Mouse (Mus musculus): Measurements from ENCODE around the gene Snd1. TPM values are rescaled to one million over a fixed set of nuclear protein-coding genes. Genes with fewer than 3 reads are reported as not detected.

The Snd1 gene
- total and polyA plus RNA-seq, 3 experiments: 83.7 to 377 (median 210) TPM

DNA sequence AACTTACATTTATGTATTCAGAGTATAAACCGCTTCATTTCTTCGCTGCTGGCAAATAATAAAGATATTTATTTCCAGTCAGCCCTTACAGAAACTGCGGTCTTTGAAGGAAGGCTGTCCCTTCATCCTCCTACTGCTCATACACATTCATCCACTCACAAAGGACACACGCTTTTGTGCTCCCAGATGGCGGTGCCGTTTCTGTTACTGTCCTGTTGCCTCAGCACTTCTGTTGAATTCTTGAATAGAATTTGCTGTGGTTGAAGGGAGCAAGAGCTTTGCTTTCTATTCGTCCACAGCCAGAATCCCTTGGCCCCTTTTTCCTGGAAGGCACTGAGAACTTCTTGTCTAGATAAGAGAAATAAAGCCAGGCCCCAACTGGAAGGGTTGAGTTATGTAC lies 270.9 kb downstream of the Snd1 start:
- TF ChIP-seq MXI1 (IDR thresholded peaks at IDR 0.05; ENCODE audit: low read depth, low read length): no peak
- TF ChIP-seq PAX5 (IDR thresholded peaks at IDR 0.05; ENCODE audit: low read length): no peak
- no peak for TF ChIP-seq BHLHE40 (IDR thresholded peaks at IDR 0.05; ENCODE audit: low read depth, low read length)
- no peak for TF ChIP-seq ZNF384 (IDR thresholded peaks at IDR 0.05; ENCODE audit: low read depth, low read length)
- no peak for TF ChIP-seq EP300 (IDR thresholded peaks at IDR 0.05; ENCODE audit: low read length)
- no peak for TF ChIP-seq KAT2A (IDR thresholded peaks at IDR 0.05; ENCODE audit: insufficient replicate concordance, low read length)
- no peak for TF ChIP-seq TBP (conservative IDR thresholded peaks at IDR 0.05; ENCODE audit: low read depth, low read length)
- no peak for TF ChIP-seq SMC3 (IDR thresholded peaks at IDR 0.05; ENCODE audit: low read depth, low read length)
- TF ChIP-seq CHD1 (IDR thresholded peaks at IDR 0.05; ENCODE audit: low read depth, low read length): no peak
- TF ChIP-seq MAZ (IDR thresholded peaks at IDR 0.05; ENCODE audit: low read depth, low read length): no peak
- no peak for TF ChIP-seq MEF2A (IDR thresholded peaks at IDR 0.05; ENCODE audit: borderline replicate concordance, low read depth, low read length)
- Histone ChIP-seq H3K4me2 (ENCODE audit: insufficient read depth, low read depth, poor library complexity, severe bottlenecking) (no peak overlapping the region), H3K4me1 (ENCODE audit: control insufficient read depth in 1 of 2, insufficient read depth in 2 of 2) (no peaks in the 10 kb centered on the region), H3K4me3 (replicated peaks in 1 of 3; ENCODE audit: low read depth in 2 of 3, low read length in 2 of 3, poor library complexity in 1 of 3) (no peak overlapping the region), H3K79me2 (replicated peaks; ENCODE audit: control insufficient read depth, extremely low read depth, insufficient read depth, poor library complexity, severe bottlenecking) (no peaks in the 10 kb centered on the region), H3K9me3 (replicated peaks; ENCODE audit: low read length) (no peaks in the 10 kb centered on the region), H3K9ac (ENCODE audit: insufficient read depth, low read depth) (no peak overlapping the region), H3K27me3 (replicated peaks) (no peaks in the 10 kb centered on the region), H3K27ac (ENCODE audit: insufficient read depth, low read depth) (no peak overlapping the region), H3K36me3 (replicated peaks in 1 of 2; ENCODE audit: control insufficient read depth in 1 of 2, insufficient read depth in 1 of 2, low read length in 1 of 2) (peaks cover 53 to 91% of the 10 kb centered on the region in 2 experiments)
- dilution Hi-C loops (cut with MboI; ENCODE audit: extremely low pct_ligation_motif_present, extremely low pct_unique_long_range_greater_than_20kb, low sequenced_read_pairs): no loop called here
- DNase-seq (ENCODE audit: extremely low read depth): no peak
- in situ Hi-C loops (cut with MboI; ENCODE audit: low pct_ligation_motif_present, low pct_unique_long_range_greater_than_20kb, low sequenced_read_pairs): no loop called here

DNA sequence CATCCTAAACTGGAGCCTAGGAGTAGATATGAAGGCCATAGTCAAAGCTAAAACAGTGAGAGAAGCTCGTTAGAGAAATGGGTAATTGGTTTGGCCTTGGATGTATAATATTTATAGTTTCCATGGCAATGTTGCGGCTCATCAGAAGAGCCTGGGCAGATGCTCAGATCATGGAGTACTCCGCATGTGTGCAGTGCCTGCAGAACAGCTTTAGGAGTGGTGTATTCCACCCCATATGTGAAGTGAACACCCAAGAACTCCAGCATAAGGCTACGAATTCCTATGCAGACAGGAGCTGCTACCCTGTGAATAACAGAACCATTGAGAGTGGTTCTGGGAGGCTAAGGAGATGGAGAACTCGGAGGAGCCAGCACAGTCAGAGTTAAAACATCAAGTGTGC lies 272.1 kb downstream of the Snd1 start:
- Histone ChIP-seq H3K9me3 (replicated peaks; ENCODE audit: low read length) (no peaks in the 10 kb centered on the region), H3K4me3 (replicated peaks in 1 of 3; ENCODE audit: low read depth in 2 of 3, low read length in 2 of 3, poor library complexity in 1 of 3) (no peak overlapping the region), H3K4me2 (ENCODE audit: insufficient read depth, low read depth, poor library complexity, severe bottlenecking) (no peak overlapping the region), H3K79me2 (replicated peaks; ENCODE audit: control insufficient read depth, extremely low read depth, insufficient read depth, poor library complexity, severe bottlenecking) (no peaks in the 10 kb centered on the region), H3K9ac (ENCODE audit: insufficient read depth, low read depth) (no peak overlapping the region), H3K36me3 (replicated peaks in 1 of 2; ENCODE audit: control insufficient read depth in 1 of 2, insufficient read depth in 1 of 2, low read length in 1 of 2) (peaks cover 56 to 95% of the 10 kb centered on the region in 2 experiments), H3K27me3 (replicated peaks) (no peaks in the 10 kb centered on the region), H3K4me1 (ENCODE audit: control insufficient read depth in 1 of 2, insufficient read depth in 2 of 2) (no peaks in the 10 kb centered on the region), H3K27ac (ENCODE audit: insufficient read depth, low read depth) (no peak overlapping the region)
- TF ChIP-seq KAT2A (IDR thresholded peaks at IDR 0.05; ENCODE audit: insufficient replicate concordance, low read length) (no peak), EP300 (IDR thresholded peaks at IDR 0.05; ENCODE audit: low read length) (no peak), ZC3H11A (IDR thresholded peaks at IDR 0.05; ENCODE audit: low read depth, low read length) (no peak), NRF1 (IDR thresholded peaks at IDR 0.05; ENCODE audit: low read depth, low read length) (no peak), CHD2 (IDR thresholded peaks at IDR 0.05; ENCODE audit: low read length) (no peak), USF2 (conservative IDR thresholded peaks at IDR 0.05; ENCODE audit: low read depth, low read length) (no peak), NELFE (IDR thresholded peaks at IDR 0.05; ENCODE audit: low read depth, low read length) (no peak), MYC (IDR thresholded peaks at IDR 0.05; ENCODE audit: low read depth, low read length) (no peak), RCOR1 (conservative IDR thresholded peaks at IDR 0.05; ENCODE audit: low read depth, low read length) (no peak), MAZ (IDR thresholded peaks at IDR 0.05; ENCODE audit: low read depth, low read length) (no peak), UBTF (IDR thresholded peaks at IDR 0.05; ENCODE audit: low read depth, low read length) (no peak), SIN3A (IDR thresholded peaks at IDR 0.05; ENCODE audit: low read length) (no peak), RAD21 (IDR thresholded peaks at IDR 0.05; ENCODE audit: low read depth, low read length) (no peak), GABPA (IDR thresholded peaks at IDR 0.05; ENCODE audit: insufficient replicate concordance, low read depth, low read length) (no peak), PAX5 (IDR thresholded peaks at IDR 0.05; ENCODE audit: low read length) (no peak), MXI1 (IDR thresholded peaks at IDR 0.05; ENCODE audit: low read depth, low read length) (no peak), BHLHE40 (IDR thresholded peaks at IDR 0.05; ENCODE audit: low read depth, low read length) (no peak), ELF1 (IDR thresholded peaks at IDR 0.05; ENCODE audit: low read depth, low read length) (no peak), ETS1 (conservative IDR thresholded peaks at IDR 0.05; ENCODE audit: low read depth, low read length) (no peak), TCF12 (IDR thresholded peaks at IDR 0.05; ENCODE audit: low read depth, low read length) (no peak)
- in situ Hi-C loops (cut with MboI; ENCODE audit: low pct_ligation_motif_present, low pct_unique_long_range_greater_than_20kb, low sequenced_read_pairs) (no loop called here), dilution Hi-C loops (cut with MboI; ENCODE audit: extremely low pct_ligation_motif_present, extremely low pct_unique_long_range_greater_than_20kb, low sequenced_read_pairs) (no loop called here)
- no peak for DNase-seq (ENCODE audit: extremely low read depth)
